Mouse (Mus musculus): ENCODE measurements around the gene Gzma.

The Gzma gene

DNA sequence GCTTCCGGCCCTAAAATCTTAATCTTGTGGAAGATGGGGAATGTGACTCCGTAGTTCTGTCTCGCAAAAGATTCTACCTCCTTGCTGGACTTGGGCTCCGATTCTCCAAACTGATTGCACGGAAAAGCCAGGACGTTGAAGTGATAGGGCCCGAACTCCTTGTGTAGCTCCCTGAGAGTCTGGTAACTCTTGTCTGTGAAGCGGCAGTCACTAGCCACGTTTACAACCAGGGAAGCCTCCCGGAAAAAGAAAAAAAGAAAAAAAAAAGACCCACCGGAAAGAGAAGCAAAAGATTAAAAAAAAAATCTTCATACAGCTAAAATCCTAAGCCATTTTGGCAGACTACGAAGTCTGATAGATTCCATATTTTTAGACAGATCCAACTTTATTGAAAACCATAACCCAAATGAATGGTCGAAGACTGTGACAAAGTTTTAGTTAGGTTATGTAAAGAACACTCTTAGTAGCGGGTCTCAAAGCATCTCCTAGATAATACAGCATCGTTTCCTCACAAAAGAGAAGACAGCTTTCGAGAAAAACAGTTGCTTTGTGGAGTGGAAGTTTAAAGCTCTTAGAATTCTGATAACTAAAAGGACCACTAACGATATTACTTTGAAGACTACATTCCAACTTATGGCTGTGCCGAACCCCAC lies 55.2 kb downstream of the Gzma start:
- DNase-seq (ENCODE audit: low spot score in 2 of 2) = no peak

DNA sequence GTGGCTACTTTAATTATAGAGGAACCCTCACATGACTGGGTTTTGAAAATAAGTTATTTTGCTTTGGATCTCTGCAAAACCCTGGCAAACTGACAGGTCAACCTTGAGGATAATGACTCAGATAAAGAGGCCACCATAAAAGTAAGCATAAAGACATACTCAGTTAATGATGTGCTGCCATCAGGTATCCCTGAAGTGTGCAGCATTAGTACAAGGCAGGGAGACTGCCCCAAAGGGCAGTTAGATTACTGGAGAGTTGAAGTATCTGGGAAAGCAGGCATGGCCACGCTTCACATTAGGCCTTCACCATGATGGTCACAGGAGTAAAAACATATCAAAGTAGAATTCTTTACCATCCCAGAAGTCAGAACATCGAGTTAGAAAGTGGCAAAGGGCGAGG lies 55.9 kb downstream of the Gzma start:
- no peak for DNase-seq (ENCODE audit: low spot score in 2 of 2)
